Mouse (Mus musculus): Measurements from ENCODE around the gene Gm49510.

DNA sequence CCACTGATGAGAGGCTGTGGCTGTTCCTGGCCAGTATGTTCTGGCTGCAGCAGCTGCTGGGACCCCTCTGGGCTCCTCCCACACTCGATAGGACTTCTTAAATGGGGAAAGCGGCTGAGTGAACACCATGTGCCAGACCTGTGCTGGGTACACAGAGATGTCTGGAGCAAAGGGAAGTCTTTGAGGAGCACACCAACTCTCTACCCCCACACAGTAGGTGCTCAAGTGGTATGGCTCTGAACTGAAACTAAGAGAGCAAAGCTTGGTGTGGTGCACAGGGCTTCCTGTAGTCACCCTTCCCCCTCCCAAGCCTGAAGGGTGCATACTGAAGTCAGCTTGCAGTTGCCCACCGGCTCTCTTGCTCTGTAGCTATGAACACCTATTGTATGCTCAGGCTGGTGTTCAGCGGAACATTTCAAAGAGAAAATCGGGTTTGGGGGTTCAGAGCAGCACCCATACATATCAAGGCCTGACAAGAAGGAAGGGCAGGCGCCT is 913 bp upstream of the Gm49510 start:
- TF ChIP-seq POLR2A (IDR thresholded peaks at IDR 0.05; ENCODE audit: insufficient read depth, low read length) (no peak), CTCF (IDR thresholded peaks at IDR 0.05; ENCODE audit: low read depth, low read length) (no peak), EP300 (IDR thresholded peaks at IDR 0.05; ENCODE audit: insufficient read depth, low read depth, low read length) (no peak)

Data from ES-Bruce4 (cell line).